Mouse (Mus musculus): ENCODE results near the gene Aoc3. TPM values are rescaled to one million over a fixed set of nuclear protein-coding genes. Genes with fewer than 3 reads are reported as not detected.

Aoc3 gene
- polyA plus RNA-seq, 1 experiment from 2014 or later, result not detected

DNA sequence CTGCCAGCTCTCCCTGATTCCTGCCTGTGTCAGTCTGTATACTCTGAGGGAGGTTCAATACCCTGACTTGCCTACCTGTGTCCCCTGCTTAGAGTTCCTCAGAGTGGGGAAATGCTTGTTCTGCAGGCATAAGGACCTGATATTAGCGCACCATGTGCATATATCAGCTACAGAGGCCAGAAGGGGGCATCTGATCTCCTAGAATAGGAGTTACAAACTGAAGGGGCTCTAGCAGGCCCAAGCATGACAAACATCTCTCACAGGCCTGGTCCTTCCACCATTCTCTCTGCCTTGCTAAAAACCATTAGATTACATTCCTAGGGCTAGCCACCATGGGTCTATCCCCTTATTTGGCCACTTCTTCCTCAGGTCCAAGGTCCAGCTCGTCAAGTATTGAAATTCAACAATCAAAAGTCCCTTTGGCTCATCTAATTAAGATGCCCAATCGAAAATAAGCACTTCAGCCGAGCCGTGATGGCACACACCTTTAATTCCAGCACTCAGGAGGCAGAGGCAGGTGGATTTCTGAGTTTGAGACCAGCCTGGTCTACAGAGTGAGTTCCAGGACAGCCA lies 24.1 kb downstream of the Aoc3 start:
- H3K4me3 ChIP-seq (ENCODE audit: low read depth, low read length), result no peak overlapping the region
- no peak overlapping the region for H3K27ac ChIP-seq (ENCODE audit: low read depth, low read length)
- no peaks in the 10 kb centered on the region for H3K4me1 ChIP-seq (ENCODE audit: control insufficient read depth, insufficient read depth, low read length)
- ATAC-seq (ENCODE audit: low read depth), result no peak
- H3K4me2 ChIP-seq (ENCODE audit: low read depth, low read length), result no peak overlapping the region
- no peaks in the 10 kb centered on the region for H3K27me3 ChIP-seq (ENCODE audit: control insufficient read depth, insufficient read depth, low read length)
- no peaks in the 10 kb centered on the region for H3K36me3 ChIP-seq (ENCODE audit: control insufficient read depth, insufficient read depth, low read length)
- 81% methylated on average over 5 of the region's 5 CpGs for WGBS
- no peak overlapping the region for H3K9ac ChIP-seq (replicated peaks; ENCODE audit: low read depth, low read length)
- no peaks in the 10 kb centered on the region for H3K9me3 ChIP-seq (ENCODE audit: control insufficient read depth, low read length)

DNA sequence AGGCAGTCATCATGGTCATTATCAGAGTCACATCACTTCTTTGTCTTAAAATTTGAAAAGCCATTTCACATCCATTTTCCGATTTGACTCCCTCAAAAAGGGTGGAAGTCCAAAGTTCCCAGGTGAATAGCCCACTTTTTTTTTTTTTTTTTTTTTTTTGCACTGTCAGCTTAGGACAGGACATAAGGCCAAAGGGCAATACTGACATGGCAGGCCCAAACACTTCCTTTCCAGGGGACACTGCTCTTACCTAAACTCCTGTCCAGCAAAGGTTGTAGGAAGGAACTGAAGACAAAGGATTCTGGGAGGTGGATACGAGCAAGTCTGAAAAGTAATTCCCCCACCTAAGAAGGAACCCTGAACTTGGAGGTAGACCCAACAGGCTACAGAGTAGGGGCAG lies 25.5 kb downstream of the Aoc3 start:
- no peak overlapping the region for H3K4me2 ChIP-seq (ENCODE audit: low read depth, low read length)
- no peaks in the 10 kb centered on the region for H3K27me3 ChIP-seq (ENCODE audit: control insufficient read depth, insufficient read depth, low read length)
- H3K4me3 ChIP-seq (ENCODE audit: low read depth, low read length), result no peak overlapping the region
- H3K9me3 ChIP-seq (ENCODE audit: control insufficient read depth, low read length), result no peaks in the 10 kb centered on the region
- no peaks in the 10 kb centered on the region for H3K36me3 ChIP-seq (ENCODE audit: control insufficient read depth, insufficient read depth, low read length)
- no peak overlapping the region for H3K27ac ChIP-seq (ENCODE audit: low read depth, low read length)
- 89% methylated on average over 2 of the region's 2 CpGs for WGBS
- no peak for ATAC-seq (ENCODE audit: low read depth)
- no peak overlapping the region for H3K9ac ChIP-seq (replicated peaks; ENCODE audit: low read depth, low read length)
- H3K4me1 ChIP-seq (ENCODE audit: control insufficient read depth, insufficient read depth, low read length), result no peaks in the 10 kb centered on the region

DNA sequence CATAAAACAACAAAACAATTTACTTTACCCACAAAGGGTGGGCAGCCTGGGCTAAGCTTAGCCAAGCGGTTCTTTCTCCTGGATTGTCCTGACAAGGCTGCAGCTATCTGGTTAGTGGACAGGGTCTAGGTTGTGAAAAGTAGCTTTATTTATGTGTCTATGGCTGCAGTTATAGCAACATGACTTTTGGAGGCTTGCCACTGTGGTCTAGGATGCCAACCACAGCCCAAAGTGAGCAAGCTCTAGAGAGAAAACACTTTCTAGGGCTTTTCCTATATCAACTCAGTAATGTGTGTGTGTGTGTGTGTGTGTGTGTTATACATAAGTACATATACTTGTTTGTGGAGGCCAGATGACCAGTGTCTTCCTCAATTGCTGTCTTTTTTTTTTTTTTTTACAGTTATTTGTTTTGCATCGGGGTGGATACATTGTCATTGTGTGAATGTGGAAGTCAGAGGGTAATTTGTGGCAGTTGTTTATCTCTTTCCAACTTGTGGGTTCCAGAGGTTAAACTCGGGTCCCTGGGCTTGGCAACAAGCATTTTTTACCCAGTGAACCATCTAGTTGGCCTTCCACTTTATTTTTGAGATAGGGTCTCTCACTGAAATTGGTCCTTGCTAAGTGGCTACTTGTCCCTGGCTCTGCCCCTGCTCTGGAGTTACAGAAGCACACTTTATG lies 27.2 kb downstream of the Aoc3 start:
- Histone ChIP-seq H3K27me3 (ENCODE audit: control insufficient read depth, insufficient read depth, low read length) (no peaks in the 10 kb centered on the region), H3K4me2 (ENCODE audit: low read depth, low read length) (no peak overlapping the region), H3K36me3 (ENCODE audit: control insufficient read depth, insufficient read depth, low read length) (no peaks in the 10 kb centered on the region), H3K4me3 (ENCODE audit: low read depth, low read length) (no peak overlapping the region), H3K9ac (replicated peaks; ENCODE audit: low read depth, low read length) (no peak overlapping the region), H3K9me3 (ENCODE audit: control insufficient read depth, low read length) (no peaks in the 10 kb centered on the region), H3K27ac (ENCODE audit: low read depth, low read length) (no peak overlapping the region), H3K4me1 (ENCODE audit: control insufficient read depth, insufficient read depth, low read length) (no peaks in the 10 kb centered on the region)
- WGBS, result 90% methylated on average over 3 of the region's 3 CpGs
- no peak for ATAC-seq (ENCODE audit: low read depth)

DNA sequence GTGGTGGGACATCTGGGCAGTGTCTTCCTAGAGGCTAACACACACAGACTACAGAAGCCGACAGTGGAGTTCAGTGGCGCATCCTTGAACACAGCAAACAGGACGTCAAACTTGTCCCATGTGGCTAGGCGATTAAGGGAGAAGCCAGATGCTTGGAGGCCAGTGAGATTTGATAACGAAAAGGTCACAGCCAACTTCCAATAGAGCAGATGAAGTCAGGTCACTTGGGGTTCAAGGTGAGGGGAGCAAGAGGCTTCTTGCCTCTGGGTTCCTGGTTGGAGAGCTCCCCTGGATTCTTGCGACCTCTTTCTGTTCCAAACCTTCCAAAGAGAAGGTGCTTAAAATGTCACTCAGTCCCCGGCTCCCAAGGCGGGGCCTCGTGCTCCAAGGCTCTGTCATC lies 29.4 kb downstream of the Aoc3 start:
- 71% methylated on average over 9 of the region's 9 CpGs for WGBS
- Histone ChIP-seq H3K27me3 (ENCODE audit: control insufficient read depth, insufficient read depth, low read length) (no peaks in the 10 kb centered on the region), H3K27ac (ENCODE audit: low read depth, low read length) (no peak overlapping the region), H3K4me2 (ENCODE audit: low read depth, low read length) (no peak overlapping the region), H3K9ac (replicated peaks; ENCODE audit: low read depth, low read length) (no peak overlapping the region), H3K4me3 (ENCODE audit: low read depth, low read length) (no peak overlapping the region), H3K9me3 (ENCODE audit: control insufficient read depth, low read length) (no peaks in the 10 kb centered on the region), H3K4me1 (ENCODE audit: control insufficient read depth, insufficient read depth, low read length) (no peaks in the 10 kb centered on the region), H3K36me3 (ENCODE audit: control insufficient read depth, insufficient read depth, low read length) (no peaks in the 10 kb centered on the region)
- ATAC-seq (ENCODE audit: low read depth), result no peak

DNA sequence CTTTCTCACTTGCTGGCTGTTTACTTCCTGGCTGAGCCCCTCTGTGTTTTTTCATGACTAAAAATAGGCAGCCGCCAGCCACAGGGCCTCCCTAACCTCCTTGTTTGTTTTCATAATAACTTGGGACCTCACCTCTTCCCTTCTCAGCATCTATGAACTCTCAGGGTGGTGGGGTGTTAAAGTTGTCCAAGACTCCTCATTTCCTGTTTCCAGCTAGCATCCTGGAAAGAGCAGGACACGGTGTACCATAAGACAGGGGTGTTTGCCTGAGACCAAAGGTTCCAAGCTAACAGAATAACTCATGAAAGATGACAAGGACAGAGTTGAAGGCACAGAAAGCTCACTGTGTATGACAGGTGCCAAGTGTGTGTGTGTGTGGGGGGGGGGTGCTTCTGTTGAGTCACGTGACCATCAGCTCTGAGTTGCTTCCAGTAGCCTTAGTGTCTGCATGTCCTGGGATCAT lies 30.3 kb downstream of the Aoc3 start:
- Histone ChIP-seq H3K36me3 (ENCODE audit: control insufficient read depth, insufficient read depth, low read length) (no peaks in the 10 kb centered on the region), H3K4me1 (ENCODE audit: control insufficient read depth, insufficient read depth, low read length) (no peaks in the 10 kb centered on the region), H3K9me3 (ENCODE audit: control insufficient read depth, low read length) (no peaks in the 10 kb centered on the region), H3K27ac (ENCODE audit: low read depth, low read length) (no peak overlapping the region), H3K9ac (replicated peaks; ENCODE audit: low read depth, low read length) (no peak overlapping the region), H3K27me3 (ENCODE audit: control insufficient read depth, insufficient read depth, low read length) (no peaks in the 10 kb centered on the region), H3K4me2 (ENCODE audit: low read depth, low read length) (no peak overlapping the region), H3K4me3 (ENCODE audit: low read depth, low read length) (no peak overlapping the region)
- 65% methylated on average over 3 of the region's 3 CpGs for WGBS
- ATAC-seq (ENCODE audit: low read depth), result no peak

DNA sequence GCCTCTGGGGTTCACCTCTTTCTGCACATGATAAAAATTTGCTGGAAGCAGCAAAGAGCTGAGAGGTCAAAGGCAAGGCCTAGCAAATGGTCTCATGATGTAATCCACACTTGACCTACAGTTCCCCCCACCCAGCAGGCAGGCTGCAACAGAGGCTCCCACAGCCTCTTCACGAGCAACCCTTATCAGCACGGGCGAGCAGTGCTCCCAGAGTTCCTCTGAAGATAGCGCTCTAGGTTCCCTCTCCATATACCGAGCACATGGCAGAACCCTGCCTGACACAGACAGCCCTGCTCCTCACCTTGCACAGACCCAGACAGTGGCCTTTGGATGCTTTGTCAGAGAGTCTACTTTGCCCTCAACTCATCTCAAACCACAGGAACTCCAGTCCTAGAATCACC lies 34.1 kb downstream of the Aoc3 start:
- Histone ChIP-seq H3K4me1 (ENCODE audit: control insufficient read depth, insufficient read depth, low read length) (no peaks in the 10 kb centered on the region), H3K9ac (replicated peaks; ENCODE audit: low read depth, low read length) (no peak overlapping the region), H3K4me2 (ENCODE audit: low read depth, low read length) (no peak overlapping the region), H3K9me3 (ENCODE audit: control insufficient read depth, low read length) (no peaks in the 10 kb centered on the region), H3K4me3 (ENCODE audit: low read depth, low read length) (no peak overlapping the region), H3K36me3 (ENCODE audit: control insufficient read depth, insufficient read depth, low read length) (no peaks in the 10 kb centered on the region), H3K27me3 (ENCODE audit: control insufficient read depth, insufficient read depth, low read length) (no peaks in the 10 kb centered on the region), H3K27ac (ENCODE audit: low read depth, low read length) (no peak overlapping the region)
- no peak for ATAC-seq (ENCODE audit: low read depth)
- 90% methylated on average over 5 of the region's 5 CpGs for WGBS

DNA sequence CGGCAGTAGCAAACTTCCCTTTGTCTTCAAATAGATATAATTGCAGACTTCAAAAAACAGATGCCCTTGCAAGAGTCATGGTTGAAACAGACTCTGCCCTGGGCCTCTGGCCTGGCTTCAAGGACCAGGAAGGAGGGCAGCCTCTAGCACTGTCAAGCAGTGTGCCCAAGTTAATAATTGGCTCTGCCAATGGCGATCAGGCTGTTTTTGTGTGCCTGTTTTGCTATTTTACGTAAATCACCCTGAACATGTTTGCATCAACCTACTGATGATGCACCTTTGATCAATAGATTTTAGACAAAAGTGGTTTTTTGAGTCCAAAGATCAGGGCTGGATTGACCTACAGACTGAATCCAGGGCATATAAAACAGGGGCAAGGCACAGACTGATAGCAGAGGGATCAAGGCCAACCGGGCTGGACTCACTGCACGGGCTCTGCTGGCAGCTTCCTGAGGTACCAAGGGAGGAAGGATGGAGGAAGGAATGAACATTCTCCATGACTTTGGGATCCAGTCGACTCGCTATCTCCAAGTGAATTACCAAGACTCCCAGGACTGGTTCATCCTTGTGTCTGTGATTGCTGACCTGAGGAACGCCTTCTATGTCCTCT lies 37.0 kb downstream of the Aoc3 start, which contains the start of gene G6pc:
Gene G6pc (plus strand): TSS at position 236 of the 610 bp plus-strand sequence.
- Histone ChIP-seq H3K4me2 (ENCODE audit: low read depth, low read length) (no peak within 1 kb of the TSS), H3K27ac (ENCODE audit: low read depth, low read length) (no peak within 1 kb of the TSS), H3K9me3 (ENCODE audit: control insufficient read depth, low read length) (no peaks in the 10 kb centered on the region), H3K4me1 (ENCODE audit: control insufficient read depth, insufficient read depth, low read length) (no peaks in the 10 kb centered on the region), H3K9ac (replicated peaks; ENCODE audit: low read depth, low read length) (no peak within 1 kb of the TSS), H3K36me3 (ENCODE audit: control insufficient read depth, insufficient read depth, low read length) (no peaks in the 10 kb centered on the region), H3K4me3 (ENCODE audit: low read depth, low read length) (no peak within 1 kb of the TSS), H3K27me3 (ENCODE audit: control insufficient read depth, insufficient read depth, low read length) (no peaks in the 10 kb centered on the region)
- 92% methylated on average over 8 of the region's 8 CpGs for WGBS
- no peak for ATAC-seq (ENCODE audit: low read depth)

DNA sequence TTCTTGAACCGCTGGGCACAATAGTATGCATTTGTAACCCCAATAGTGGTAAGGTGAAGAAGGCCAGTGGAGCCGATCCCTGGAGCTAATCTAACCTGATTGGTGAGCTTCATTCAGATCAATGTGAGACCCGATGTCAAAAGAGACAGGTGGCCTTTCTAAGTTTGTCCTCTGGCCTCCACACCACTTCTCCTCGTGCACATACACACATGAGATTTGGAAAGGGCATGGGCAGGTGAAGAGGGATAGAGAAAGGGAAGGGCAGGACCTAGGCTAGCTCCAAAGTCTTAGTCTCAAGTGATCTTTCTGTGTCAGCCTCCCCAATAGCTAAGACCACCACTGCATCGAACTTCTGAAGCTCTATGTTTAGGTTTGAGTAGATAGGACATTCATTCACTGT lies 39.7 kb downstream of the Aoc3 start:
- Histone ChIP-seq H3K27ac (ENCODE audit: low read depth, low read length) (no peak overlapping the region), H3K27me3 (ENCODE audit: control insufficient read depth, insufficient read depth, low read length) (no peaks in the 10 kb centered on the region), H3K4me3 (ENCODE audit: low read depth, low read length) (no peak overlapping the region), H3K4me1 (ENCODE audit: control insufficient read depth, insufficient read depth, low read length) (no peaks in the 10 kb centered on the region), H3K4me2 (ENCODE audit: low read depth, low read length) (no peak overlapping the region), H3K9ac (replicated peaks; ENCODE audit: low read depth, low read length) (no peak overlapping the region), H3K9me3 (ENCODE audit: control insufficient read depth, low read length) (no peaks in the 10 kb centered on the region), H3K36me3 (ENCODE audit: control insufficient read depth, insufficient read depth, low read length) (no peaks in the 10 kb centered on the region)
- ATAC-seq (ENCODE audit: low read depth), result no peak
- 80% methylated on average over 5 of the region's 5 CpGs for WGBS

DNA sequence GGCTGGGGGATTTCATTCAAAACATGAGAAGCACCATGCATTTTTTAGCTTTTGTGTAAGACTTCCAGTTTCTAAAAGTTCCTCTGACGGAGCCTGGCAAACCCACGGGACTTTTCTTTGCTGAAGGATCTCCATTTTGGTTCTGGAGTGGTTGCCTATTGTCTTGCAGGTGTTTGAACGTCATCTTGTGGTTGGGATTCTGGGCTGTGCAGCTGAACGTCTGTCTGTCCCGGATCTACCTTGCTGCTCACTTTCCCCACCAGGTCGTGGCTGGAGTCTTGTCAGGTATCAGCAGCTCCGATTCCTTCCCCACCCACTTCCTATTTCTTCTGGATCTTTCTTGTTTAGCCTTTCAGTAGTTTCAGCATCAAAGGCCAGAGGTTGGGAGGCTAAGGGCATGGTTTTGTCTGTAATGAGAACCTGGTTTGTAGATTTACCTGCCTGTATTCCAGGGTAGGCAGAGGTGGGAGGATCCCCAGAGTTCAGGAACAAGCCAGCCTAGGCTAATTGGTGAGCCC lies 44.1 kb downstream of the Aoc3 start:
- no peak overlapping the region for H3K9ac ChIP-seq (replicated peaks; ENCODE audit: low read depth, low read length)
- no peak overlapping the region for H3K4me3 ChIP-seq (ENCODE audit: low read depth, low read length)
- no peak overlapping the region for H3K4me2 ChIP-seq (ENCODE audit: low read depth, low read length)
- H3K9me3 ChIP-seq (ENCODE audit: control insufficient read depth, low read length), result no peaks in the 10 kb centered on the region
- H3K27me3 ChIP-seq (ENCODE audit: control insufficient read depth, insufficient read depth, low read length), result no peaks in the 10 kb centered on the region
- H3K27ac ChIP-seq (ENCODE audit: low read depth, low read length), result no peak overlapping the region
- no peaks in the 10 kb centered on the region for H3K36me3 ChIP-seq (ENCODE audit: control insufficient read depth, insufficient read depth, low read length)
- 71% methylated on average over 7 of the region's 7 CpGs for WGBS
- no peaks in the 10 kb centered on the region for H3K4me1 ChIP-seq (ENCODE audit: control insufficient read depth, insufficient read depth, low read length)
- no peak for ATAC-seq (ENCODE audit: low read depth)
